Mouse (Mus musculus): ENCODE measurements around the gene Zfp764. TPM values are rescaled to one million over a fixed set of nuclear protein-coding genes. Genes with fewer than 3 reads are reported as not detected.

Gene Zfp764
- polyA plus RNA-seq, 1 experiment, result 0.31 TPM

- Histone ChIP-seq H3K4me3 (ENCODE audit: control insufficient read depth, low read depth, low read length) (no peak overlapping the region), H3K4me1 (ENCODE audit: control insufficient read depth, insufficient read depth, low read length) (no peaks in the 10 kb centered on the region; the same call in 1 of the 2 replicates), H3K36me3 (ENCODE audit: control insufficient read depth, insufficient read depth, low read length) (no peaks in the 10 kb centered on the region), H3K27me3 (ENCODE audit: control insufficient read depth, insufficient read depth, low read length) (no peaks in the 10 kb centered on the region), H3K27ac (ENCODE audit: control insufficient read depth, insufficient read depth, low read depth, low read length) (no peak overlapping the region)
- TF ChIP-seq CTCF (IDR thresholded peaks at IDR 0.05; ENCODE audit: control insufficient read depth, insufficient read depth, insufficient replicate concordance, low read depth, low read length) (no peak), POLR2A (IDR thresholded peaks at IDR 0.05; ENCODE audit: control insufficient read depth, low read depth, low read length) (no peak)
These were observed 48.8 kb downstream of the Zfp764 start for GRCm38 (mm10) chr7:127357871-127358270.

GRCm38 (mm10) chr7:127355796-127356195, 50.8 kb downstream of the Zfp764 start:
- Histone ChIP-seq H3K36me3 (ENCODE audit: control insufficient read depth, insufficient read depth, low read length) (no peaks in the 10 kb centered on the region), H3K27ac (ENCODE audit: control insufficient read depth, insufficient read depth, low read depth, low read length) (no peak overlapping the region), H3K4me3 (ENCODE audit: control insufficient read depth, low read depth, low read length) (no peak overlapping the region), H3K4me1 (ENCODE audit: control insufficient read depth, insufficient read depth, low read length) (no peaks in the 10 kb centered on the region), H3K27me3 (ENCODE audit: control insufficient read depth, insufficient read depth, low read length) (no peaks in the 10 kb centered on the region)
- TF ChIP-seq CTCF (IDR thresholded peaks at IDR 0.05; ENCODE audit: control insufficient read depth, insufficient read depth, insufficient replicate concordance, low read depth, low read length), result no peak
- TF ChIP-seq POLR2A (IDR thresholded peaks at IDR 0.05; ENCODE audit: control insufficient read depth, low read depth, low read length), result no peak

Other genes with a start within 250 kb of the Zfp764 start
- 19.6 and 27.8 TPM in 2 replicates for gene Cd2bp2, start 210.8 kb downstream of the Zfp764 start, polyA plus RNA-seq (2012; rRNA removed)
- gene Tbc1d10b, start 198.4 kb downstream of the Zfp764 start, polyA plus RNA-seq (2012; rRNA removed), result 5.1 and 6.3 TPM in 2 replicates
- gene Mylpf, start 197.9 kb downstream of the Zfp764 start, polyA plus RNA-seq (2012; rRNA removed), result 1.3 and 1.4 TPM in 2 replicates
- 3.4 and 3.7 TPM in 2 replicates for gene Zfp553, start 173.8 kb downstream of the Zfp764 start, polyA plus RNA-seq (2012; rRNA removed)
- gene Sept1, start 173.7 kb downstream of the Zfp764 start, polyA plus RNA-seq (2012; rRNA removed), result 2.8 and 3.2 TPM in 2 replicates
- 41.0 and 48.4 TPM in 2 replicates for gene Zfp771, start 162.5 kb downstream of the Zfp764 start, polyA plus RNA-seq (2012; rRNA removed)
- 22.2 and 23.7 TPM in 2 replicates for gene Dctpp1, start 146.1 kb downstream of the Zfp764 start, polyA plus RNA-seq (2012; rRNA removed)
- 79.1 and 84.0 TPM in 2 replicates for gene Sephs2, start 132.8 kb downstream of the Zfp764 start, polyA plus RNA-seq (2012; rRNA removed)
- gene Itgal, start 110.6 kb downstream of the Zfp764 start, polyA plus RNA-seq (2012; rRNA removed), result 0.79 and 0.93 TPM in 2 replicates
- 42.7 and 45.0 TPM in 2 replicates for gene Zfp768, start 61.2 kb downstream of the Zfp764 start, polyA plus RNA-seq (2012; rRNA removed)
- 1.0 and 1.4 TPM in 2 replicates for gene Zfp747, start 30.8 kb downstream of the Zfp764 start, polyA plus RNA-seq (2012; rRNA removed)
- gene 9130019O22Rik, start 19.7 kb downstream of the Zfp764 start, polyA plus RNA-seq (2012; rRNA removed), result 0.32 and 0.37 TPM in 2 replicates
- 6.2 and 6.7 TPM in 2 replicates for gene E430018J23Rik, start 13.2 kb downstream of the Zfp764 start, polyA plus RNA-seq (2012; rRNA removed)
- gene Zfp688, start 15.2 kb upstream of the Zfp764 start, polyA plus RNA-seq (2012; rRNA removed), result 18.6 and 30.1 TPM in 2 replicates
- gene Zfp689, start 42.3 kb upstream of the Zfp764 start, polyA plus RNA-seq (2012; rRNA removed), result 11.2 and 12.7 TPM in 2 replicates
- 55.4 and 58.4 TPM in 2 replicates for gene Prr14, start 52.8 kb upstream of the Zfp764 start, polyA plus RNA-seq (2012; rRNA removed)
- 42.8 and 44.8 TPM in 2 replicates for gene Fbrs, start 72.4 kb upstream of the Zfp764 start, polyA plus RNA-seq (2012; rRNA removed)
- gene Srcap, start 105.2 kb upstream of the Zfp764 start, polyA plus RNA-seq (2012; rRNA removed), result 13.7 and 20.0 TPM in 2 replicates
- gene Gm42715, start 112.8 kb upstream of the Zfp764 start, polyA plus RNA-seq (2012; rRNA removed), result 6.1 and 6.6 TPM in 2 replicates
- gene Tmem265, start 154.6 kb upstream of the Zfp764 start, polyA plus RNA-seq (2012; rRNA removed), result 4.3 and 4.5 TPM in 2 replicates
- gene Phkg2, start 166.5 kb upstream of the Zfp764 start, polyA plus RNA-seq (2012; rRNA removed), result 1,776 and 1,820 TPM in 2 replicates
- gene Ccdc189, start 181.8 kb upstream of the Zfp764 start, polyA plus RNA-seq (2012; rRNA removed), result 200 and 220 TPM in 2 replicates
- 56.5 and 63.5 TPM in 2 replicates for gene Rnf40, start 181.9 kb upstream of the Zfp764 start, polyA plus RNA-seq (2012; rRNA removed)
- gene Zfp629, start 209.0 kb upstream of the Zfp764 start, polyA plus RNA-seq (2012; rRNA removed), result 10.4 and 14.9 TPM in 2 replicates

Data from testis, adult 2 months (tissue).